Mouse (Mus musculus) forebrain, embryonic 16.5 days (tissue): Measurements from ENCODE around the gene Zbtb37. TPM values are rescaled to one million over a fixed set of nuclear protein-coding genes. Genes with fewer than 3 reads are reported as not detected.
"Not testable (repeated sequence)": the region's sequence is repeated elsewhere in the genome, so short reads cannot be mapped to it uniquely, and the experiment has no call there.

Experiments used
- ATAC-seq: fragments of 200-750 bp; cut with Nextera tagmentation; 2 replicates; pipeline ENCODE4 v1.8.0; 2017; ENCODE audit warnings: mild to moderate bottlenecking, moderate library complexity
- H3K27ac ChIP-seq: fragments of 300-500 bp; sonication (generic); 2 replicates; pipeline ENCODE4 v1.5.1; 2014; ENCODE audit warnings: low read length, control low read depth
- H3K27me3 ChIP-seq: fragments of 300-500 bp; sonication (generic); replicated peaks from 2 replicates; pipeline ENCODE4 v1.6.1; 2014; ENCODE audit warnings: low read length; ENCODE audit not compliant: control insufficient read depth, insufficient read depth
- H3K36me3 ChIP-seq: fragments of 300-500 bp; sonication (generic); 2 replicates; pipeline ENCODE4 v1.6.1; 2014; ENCODE audit not compliant: control insufficient read depth, insufficient read depth
- H3K4me1 ChIP-seq: fragments of 300-500 bp; sonication (generic); replicated peaks from 2 replicates; pipeline ENCODE4 v1.6.1; 2014; ENCODE audit warnings: low read length; ENCODE audit not compliant: control insufficient read depth, insufficient read depth
- H3K4me2 ChIP-seq: fragments of 300-500 bp; sonication (generic); 2 replicates; pipeline ENCODE4 v1.6.1; 2014; ENCODE audit warnings: mild to moderate bottlenecking, low read length, control low read depth
- H3K4me3 ChIP-seq: fragments of 300-500 bp; sonication (generic); replicated peaks from 2 replicates; pipeline ENCODE4 v1.5.1; 2014; ENCODE audit warnings: mild to moderate bottlenecking, low read length, control low read depth
- H3K9ac ChIP-seq: fragments of 300-500 bp; sonication (generic); replicated peaks from 2 replicates; pipeline ENCODE4 v1.6.1; 2014; ENCODE audit warnings: low read depth, low read length, control low read depth
- H3K9me3 ChIP-seq: fragments of 300-500 bp; sonication (generic); 2 replicates; pipeline ENCODE4 v1.6.1; 2016; ENCODE audit warnings: low read length; ENCODE audit not compliant: control insufficient read depth
- WGBS: fragments of 180-500 bp; shearing (Covaris S2); extraction: QIAGEN DNeasy Blood & Tissue Kit; methylation state at CpG from one replicate; pipeline ENCODE4 v1.1.7; 2014; 5-methylcytosine and 5-hydroxymethylcytosine counted together
- polyA plus RNA-seq: library from polyadenylated mRNA; unstranded; fragments of >200 nt; fragmentation: Nextera tagmentation; extraction: Ambion mirVana; gene quantifications from 2 replicates; pipeline ENCODE4 v1.2.1, GENCODE M21; 2015

The Zbtb37 gene
- polyA plus RNA-seq, 1 experiment from 2014 or later, result 16.9 TPM

DNA sequence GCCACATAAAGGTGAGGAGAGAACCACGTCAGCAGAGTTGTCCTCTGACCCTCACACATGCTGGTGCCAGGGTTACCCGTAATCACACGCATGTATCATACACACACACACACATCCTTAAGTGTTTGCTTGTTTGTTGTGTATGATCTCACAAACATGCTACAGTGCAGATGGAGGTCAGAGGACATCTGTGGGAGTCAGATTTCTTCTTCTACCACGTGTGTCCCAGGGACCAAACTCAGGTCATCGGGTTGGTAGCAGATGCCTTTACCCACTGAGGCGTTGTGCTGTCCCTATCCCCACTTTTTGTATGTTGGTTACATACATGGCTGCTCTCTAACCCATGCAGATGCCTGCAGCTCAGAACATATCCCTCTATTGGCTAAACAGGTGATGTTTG lies 49.2 kb downstream of the Zbtb37 start:
- no peak for ATAC-seq
- H3K27ac ChIP-seq, result no peak overlapping the region
- no peak overlapping the region for H3K4me2 ChIP-seq
- WGBS, result 92% methylated on average over 6 of the region's 6 CpGs
- no peaks in the 10 kb centered on the region for H3K9me3 ChIP-seq
- no peak overlapping the region for H3K9ac ChIP-seq
- H3K36me3 ChIP-seq, result no peaks in the 10 kb centered on the region
- H3K27me3 ChIP-seq, result no peaks in the 10 kb centered on the region
- H3K4me3 ChIP-seq, result no peak overlapping the region
- H3K4me1 ChIP-seq, result no peaks in the 10 kb centered on the region

- H3K4me1 ChIP-seq, H3K27ac ChIP-seq, H3K27me3 ChIP-seq, H3K4me2 ChIP-seq, H3K9ac ChIP-seq, H3K36me3 ChIP-seq, ATAC-seq, H3K9me3 ChIP-seq, H3K4me3 ChIP-seq: not testable (repeated sequence)
- WGBS, result 63% methylated on average over 1 of the region's 1 CpGs
These were observed 49.9 kb downstream of the Zbtb37 start for GRCm38 (mm10) chr1:160984731-160985130.

DNA sequence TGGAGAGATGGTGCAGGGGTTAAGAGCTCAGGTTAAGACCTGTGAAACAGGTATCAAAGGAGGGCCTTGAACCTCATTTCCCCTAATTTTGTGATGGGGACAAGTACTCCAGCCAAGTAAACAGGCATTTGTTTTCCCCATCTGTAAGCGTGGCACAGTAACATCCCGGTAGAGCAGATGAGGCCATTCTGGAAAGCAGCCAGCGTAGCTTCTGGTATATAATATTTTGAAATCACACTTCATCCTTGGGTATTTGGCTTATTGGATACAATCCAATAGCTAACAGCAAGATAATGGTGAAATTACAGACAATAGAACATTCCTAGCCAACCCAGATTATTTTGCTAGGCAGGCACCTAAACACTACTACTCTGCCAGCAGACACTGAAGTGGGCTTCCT lies 51.8 kb downstream of the Zbtb37 start:
- 62% methylated on average over 3 of the region's 3 CpGs for WGBS
- ATAC-seq, result no peak
- no peaks in the 10 kb centered on the region for H3K4me1 ChIP-seq

GRCm38 (mm10) chr1:160981337-160981736 lies 53.3 kb downstream of the Zbtb37 start:
- Histone ChIP-seq H3K9me3 (no peaks in the 10 kb centered on the region), H3K36me3 (no peaks in the 10 kb centered on the region), H3K27me3 (no peaks in the 10 kb centered on the region), H3K4me2 (no peak overlapping the region), H3K4me3 (no peak overlapping the region), H3K9ac (no peak overlapping the region), H3K27ac (no peak overlapping the region), H3K4me1 (no peaks in the 10 kb centered on the region)
- no peak for ATAC-seq
- WGBS, result 98% methylated on average over 4 of the region's 4 CpGs

More for the DNA sequence above, 51.8 kb downstream of the Zbtb37 start:
- Histone ChIP-seq H3K4me2 (no peak overlapping the region), H3K27me3 (no peaks in the 10 kb centered on the region), H3K9ac (no peak overlapping the region), H3K9me3 (no peaks in the 10 kb centered on the region), H3K36me3 (no peaks in the 10 kb centered on the region), H3K27ac (no peak overlapping the region), H3K4me3 (no peak overlapping the region)

DNA sequence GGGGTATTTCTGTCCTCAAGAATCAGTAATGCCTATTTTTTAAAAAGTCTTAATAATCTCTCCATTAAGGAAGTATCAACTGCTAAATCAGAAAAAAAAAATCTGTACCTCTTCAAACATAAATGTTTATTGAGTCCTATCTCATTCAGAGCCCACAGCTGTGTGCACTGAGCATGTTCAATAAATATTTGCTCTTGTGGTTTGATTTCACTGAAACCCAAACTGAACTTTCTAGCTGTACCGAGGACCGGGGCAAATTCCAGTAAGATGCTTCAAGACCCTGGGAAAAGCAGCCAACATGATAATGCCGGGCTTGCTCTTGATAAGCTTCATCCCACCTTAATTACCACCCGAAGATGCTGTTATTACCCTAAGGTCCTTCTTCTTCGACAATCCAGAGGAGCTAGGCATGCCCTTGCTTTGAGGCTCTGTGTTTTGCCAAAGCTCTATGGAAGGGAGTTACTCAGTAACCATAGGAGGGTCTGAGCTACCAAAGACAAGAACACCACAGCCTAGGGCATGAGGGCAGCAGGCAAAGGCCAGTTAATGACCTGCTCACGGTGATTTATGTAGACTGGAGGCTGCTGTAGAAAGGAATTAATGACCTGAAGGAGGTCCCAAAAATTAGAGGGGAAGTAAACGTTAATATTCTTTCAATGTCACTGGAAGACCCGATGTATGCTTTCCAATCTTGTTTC lies 54.0 kb downstream of the Zbtb37 start:
- H3K4me1 ChIP-seq, result no peaks in the 10 kb centered on the region
- WGBS, result 92% methylated on average over 8 of the region's 8 CpGs
- no peaks in the 10 kb centered on the region for H3K36me3 ChIP-seq
- no peak overlapping the region for H3K27ac ChIP-seq
- ATAC-seq, result no peak
- H3K4me3 ChIP-seq, result no peak overlapping the region
- no peak overlapping the region for H3K9ac ChIP-seq
- no peaks in the 10 kb centered on the region for H3K27me3 ChIP-seq
- no peak overlapping the region for H3K4me2 ChIP-seq
- no peaks in the 10 kb centered on the region for H3K9me3 ChIP-seq

GRCm38 (mm10) chr1:160980021-160980420 lies 54.6 kb downstream of the Zbtb37 start:
- H3K4me3 ChIP-seq, result no peak overlapping the region
- no peak for ATAC-seq
- no peaks in the 10 kb centered on the region for H3K36me3 ChIP-seq
- H3K9me3 ChIP-seq, result no peaks in the 10 kb centered on the region
- WGBS, result 85% methylated on average over 5 of the region's 5 CpGs
- H3K27ac ChIP-seq, result no peak overlapping the region
- H3K4me2 ChIP-seq, result no peak overlapping the region
- H3K4me1 ChIP-seq, result no peaks in the 10 kb centered on the region
- H3K9ac ChIP-seq, result no peak overlapping the region
- no peaks in the 10 kb centered on the region for H3K27me3 ChIP-seq

DNA sequence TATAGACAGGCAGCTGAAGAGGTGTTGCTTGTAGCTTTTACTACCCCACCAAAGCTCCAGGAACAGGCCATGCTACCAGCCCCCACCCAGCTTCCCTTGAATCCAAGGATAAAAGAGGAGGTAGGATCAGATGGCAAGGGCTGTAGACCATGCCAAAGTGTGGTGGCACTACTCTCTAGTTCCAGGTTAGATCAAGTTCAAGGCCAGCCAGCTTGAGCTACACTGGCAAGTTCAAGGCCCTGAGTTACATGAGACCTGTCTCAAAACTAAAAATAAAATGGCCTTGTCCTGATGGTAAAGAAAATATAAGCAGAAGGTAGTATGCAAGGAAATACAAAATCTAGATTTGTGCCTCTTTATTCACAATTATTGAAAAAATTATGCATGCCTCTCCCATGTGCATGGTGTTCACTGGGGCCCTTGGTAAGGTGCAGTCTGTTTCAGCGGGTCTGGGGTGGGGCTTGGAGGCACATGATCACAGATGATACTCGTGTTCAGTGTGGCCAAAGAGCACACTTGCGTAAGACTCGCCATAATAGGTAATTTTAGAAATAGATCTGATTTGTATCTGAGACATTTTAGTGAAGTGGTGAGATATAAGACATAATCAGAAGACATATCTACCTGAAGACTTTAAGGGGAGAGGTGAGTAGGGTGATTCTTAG lies 56.4 kb downstream of the Zbtb37 start, which contains the start of gene Serpinc1:
Gene Serpinc1, plus strand, starts transcription at position 515 of the 665 bp plus-strand sequence.
- H3K9ac ChIP-seq, result no peak within 1 kb of the TSS
- WGBS, result 92% methylated on average over 4 of the region's 4 CpGs
- no peak within 1 kb of the TSS for H3K27ac ChIP-seq
- H3K27me3 ChIP-seq, result no peaks in the 10 kb centered on the region
- H3K4me2 ChIP-seq, result no peak within 1 kb of the TSS
- H3K4me1 ChIP-seq, result no peaks in the 10 kb centered on the region
- ATAC-seq, result no peak
- no peaks in the 10 kb centered on the region for H3K36me3 ChIP-seq
- H3K9me3 ChIP-seq, result no peaks in the 10 kb centered on the region
- no peak within 1 kb of the TSS for H3K4me3 ChIP-seq

GRCm38 (mm10) chr1:160968643-160969042 lies 66.0 kb downstream of the Zbtb37 start:
- no peak overlapping the region for H3K27ac ChIP-seq
- no peak overlapping the region for H3K9ac ChIP-seq
- ATAC-seq, result no peak
- no peaks in the 10 kb centered on the region for H3K27me3 ChIP-seq
- no peak overlapping the region for H3K4me2 ChIP-seq
- no peak overlapping the region for H3K4me3 ChIP-seq
- H3K36me3 ChIP-seq, result peaks cover 38% of the 10 kb centered on the region
- H3K4me1 ChIP-seq, result no peaks in the 10 kb centered on the region
- no peaks in the 10 kb centered on the region for H3K9me3 ChIP-seq
- WGBS, result 88% methylated on average over 5 of the region's 5 CpGs

- Histone ChIP-seq H3K4me1 (no peaks in the 10 kb centered on the region), H3K4me2 (no peak overlapping the region), H3K27me3 (no peaks in the 10 kb centered on the region), H3K9ac (no peak overlapping the region), H3K36me3 (peaks cover 48% of the 10 kb centered on the region), H3K4me3 (no peak overlapping the region), H3K9me3 (no peaks in the 10 kb centered on the region), H3K27ac (no peak overlapping the region)
- ATAC-seq, result peak; percentile 33; the same call in 1 of the 2 replicates
- 94% methylated on average over 1 of the region's 1 CpGs for WGBS
These were observed 67.4 kb downstream of the Zbtb37 start for GRCm38 (mm10) chr1:160967268-160967667.
